ENCODE assay signal across 8 mouse cellular contexts in the genomic region with DNA sequence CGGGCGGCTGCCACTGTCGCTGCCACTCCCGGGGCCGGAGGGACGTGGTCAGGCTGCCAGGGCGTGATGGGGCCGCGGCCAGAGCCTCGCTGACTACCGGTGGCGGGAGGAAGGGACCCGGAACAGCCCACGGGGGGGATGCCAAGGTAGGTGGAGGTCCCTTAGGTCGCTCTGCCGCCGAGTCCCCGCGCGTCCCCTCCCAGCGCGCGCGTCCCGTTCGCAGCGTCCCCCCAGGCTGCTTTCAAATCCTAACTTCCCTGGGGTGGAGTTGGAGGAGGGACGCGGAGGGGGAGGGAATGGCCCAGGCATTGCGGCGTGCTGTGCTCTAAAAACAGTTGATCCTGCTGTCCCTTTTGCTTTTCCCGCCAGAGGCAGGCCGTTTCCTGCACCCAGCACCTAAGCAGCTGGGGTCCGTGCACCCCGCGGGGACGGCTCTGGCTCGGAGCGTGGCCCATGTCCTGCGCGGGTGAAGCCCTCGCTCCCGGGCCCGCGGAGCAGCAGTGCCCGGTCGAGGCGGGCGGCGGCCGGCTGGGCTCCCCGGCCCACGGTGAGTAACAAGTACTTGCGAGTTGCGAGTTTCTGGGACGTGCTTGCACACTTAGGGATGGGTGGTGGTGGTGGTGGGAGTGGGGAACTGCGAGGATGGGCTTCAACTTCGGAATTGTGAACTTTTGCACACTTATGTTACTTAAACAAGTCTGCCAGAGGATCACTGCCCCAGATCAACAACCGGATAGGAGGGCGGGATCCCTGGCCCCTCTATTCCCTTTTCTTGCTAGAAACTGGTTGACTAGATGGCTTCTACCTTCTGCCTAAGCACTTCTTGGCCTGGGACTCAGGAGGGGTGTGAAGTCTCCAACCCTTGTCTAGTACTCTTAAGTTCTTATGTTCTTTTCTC. TPM values are rescaled to one million over a fixed set of nuclear protein-coding genes. Genes with fewer than 3 reads are reported as not detected.
DNase-seq lines count a peak whose midpoint lies in the region; ATAC-seq and TF ChIP-seq lines count a peak whose summit lies in the region.

No protein-coding gene starts in this region.

- peak; percentile 82 for ATAC-seq in forebrain, embryonic 15.5 days (replicated peaks)
- peak; percentile 62 to 76 for ATAC-seq in hematopoietic stem cell, adult 5-6 weeks (replicated peaks in 1 of 2; ENCODE audit: insufficient read depth in 1 of 2, low FRiP score in 2 of 2, low TSS enrichment in 1 of 2, low read depth in 1 of 2, poor library complexity in 2 of 2, severe bottlenecking in 2 of 2)
- peak; percentile 85 for ATAC-seq in midbrain, embryonic 11.5 days (ENCODE audit: low FRiP score)

- peaks cover 4% of the 10 kb centered on the region; the same call in 1 of the 2 replicates for H3K9me3 ChIP-seq in E14TG2a.4 (ENCODE audit: low read length)
- no peaks in the 10 kb centered on the region for H3K9me3 ChIP-seq in forebrain, embryonic 15.5 days
- no peaks in the 10 kb centered on the region for H3K9me3 ChIP-seq in limb, embryonic 10.5 days (replicated peaks)
- no peaks in the 10 kb centered on the region for H3K9me3 ChIP-seq in midbrain, embryonic 11.5 days (ENCODE audit: control insufficient read depth, low read length)

- no peak for TF ChIP-seq CTCF in E14TG2a.4 (conservative IDR thresholded peaks at IDR 0.05; ENCODE audit: low read length)
- no peak for TF ChIP-seq CTCF in spleen, adult 2 months (IDR thresholded peaks at IDR 0.05; ENCODE audit: extremely low read depth, insufficient read depth, insufficient read length, insufficient replicate concordance)

- peaks cover 7% of the 10 kb centered on the region; the same call in 1 of the 2 replicates for H3K27me3 ChIP-seq in E14TG2a.4 (ENCODE audit: insufficient read depth, low read length)
- 0 out of 2 replicates have a peak, but pooled peaks cover 3% of the 10 kb centered on the region for H3K27me3 ChIP-seq in forebrain, embryonic 15.5 days
- H3K27me3 ChIP-seq in limb, embryonic 10.5 days (ENCODE audit: low read depth, poor library complexity, severe bottlenecking) = no peaks in the 10 kb centered on the region
- H3K27me3 ChIP-seq in midbrain, embryonic 11.5 days (ENCODE audit: control insufficient read depth, insufficient read depth, low read length) = no peaks in the 10 kb centered on the region
- H3K27me3 ChIP-seq in spleen, adult 2 months (ENCODE audit: control insufficient read depth, insufficient read depth, low read length) = no peaks in the 10 kb centered on the region

- H3K4me3 ChIP-seq in E14TG2a.4 (replicated peaks; ENCODE audit: low read length) = peak overlapping the region; percentile 85
- peak overlapping the region; percentile 65 for H3K4me3 ChIP-seq in forebrain, embryonic 15.5 days
- peak overlapping the region; percentile 79 for H3K4me3 ChIP-seq in limb, embryonic 10.5 days
- peak overlapping the region; percentile 49 for H3K4me3 ChIP-seq in midbrain, embryonic 11.5 days (ENCODE audit: low read depth, low read length)
- H3K4me3 ChIP-seq in spleen, adult 2 months (ENCODE audit: extremely low read depth, insufficient read depth, insufficient read length) = peak overlapping the region; percentile 73

- H3K4me2 ChIP-seq in forebrain, embryonic 15.5 days (replicated peaks) = peak overlapping the region; percentile 100
- peak overlapping the region; percentile 96 for H3K4me2 ChIP-seq in midbrain, embryonic 11.5 days

- no peak for TF ChIP-seq POLR2A in spleen, adult 2 months (IDR thresholded peaks at IDR 0.05; ENCODE audit: low read depth, low read length)

- peak overlapping the region; percentile 60 for H3K9ac ChIP-seq in forebrain, embryonic 15.5 days (replicated peaks)
- H3K9ac ChIP-seq in midbrain, embryonic 11.5 days (ENCODE audit: low read length) = peak overlapping the region; percentile 83

- no peak overlapping the region for H3K27ac ChIP-seq in forebrain, embryonic 15.5 days (replicated peaks)
- H3K27ac ChIP-seq in limb, embryonic 10.5 days = peak overlapping the region; percentile 96
- no peak overlapping the region for H3K27ac ChIP-seq in midbrain, embryonic 11.5 days (ENCODE audit: low read depth, low read length)
- H3K27ac ChIP-seq in spleen, adult 2 months (ENCODE audit: insufficient read depth, low read length) = peak overlapping the region; percentile 75

- WGBS in forebrain, embryonic 15.5 days = under 1% methylated on average over 59 of the region's 60 CpGs
- WGBS in limb, embryonic 10.5 days = under 1% methylated on average over 52 of the region's 60 CpGs
- WGBS in midbrain, embryonic 11.5 days = under 1% methylated on average over 54 of the region's 60 CpGs
- 1% methylated on average over 60 of the region's 60 CpGs for WGBS in spleen, adult 2 months

- peak; percentile 59 for DNase-seq in adrenal gland, adult 8-10 months
- peak; percentile 73 for DNase-seq in limb, embryonic 10.5 days (ENCODE audit: low spot score)
- peak; percentile 96 for DNase-seq in midbrain, embryonic 11.5 days (ENCODE audit: low spot score, missing footprints)
- DNase-seq in spleen, adult 2 months (ENCODE audit: low read depth in 1 of 2, low spot score in 2 of 2) = peak in 1 of 2 experiments; percentile 43
- DNase-seq in MN1 (ENCODE audit: low spot score) = no peak

- H3K36me3 ChIP-seq in E14TG2a.4 (ENCODE audit: insufficient read depth, low read length) = no peaks in the 10 kb centered on the region
- H3K36me3 ChIP-seq in forebrain, embryonic 15.5 days = no peaks in the 10 kb centered on the region
- no peaks in the 10 kb centered on the region for H3K36me3 ChIP-seq in limb, embryonic 10.5 days
- no peaks in the 10 kb centered on the region for H3K36me3 ChIP-seq in midbrain, embryonic 11.5 days (ENCODE audit: control insufficient read depth, insufficient read depth, low read length)
- H3K36me3 ChIP-seq in spleen, adult 2 months (ENCODE audit: control insufficient read depth, insufficient read depth, low read length) = no peaks in the 10 kb centered on the region

- peaks cover 27% of the 10 kb centered on the region for H3K4me1 ChIP-seq in E14TG2a.4 (replicated peaks; ENCODE audit: low read depth, low read length)
- peaks cover 14% of the 10 kb centered on the region for H3K4me1 ChIP-seq in forebrain, embryonic 15.5 days
- H3K4me1 ChIP-seq in limb, embryonic 10.5 days = peaks cover 19% of the 10 kb centered on the region
- peaks cover 2% of the 10 kb centered on the region; the same call in 1 of the 2 replicates for H3K4me1 ChIP-seq in midbrain, embryonic 11.5 days (ENCODE audit: control insufficient read depth, insufficient read depth, low read length)
- H3K4me1 ChIP-seq in spleen, adult 2 months (ENCODE audit: control insufficient read depth, insufficient read depth, insufficient read length) = no peaks in the 10 kb centered on the region; the same call in none of the 2 replicates

RNA-seq across cellular contexts. Expression of gene Mdfic, which starts 0.6 kb away (rescaled TPM):
- total RNA-seq in adrenal gland, adult 8-10 months (2022) = 10 to 100 TPM; 40.3 to 67.0 (median 50.5) TPM
- 1.2 and 2.0 TPM in 2 replicates for polyA plus RNA-seq in forebrain, embryonic 15.5 days (2015; fragmentation: Nextera tagmentation; extraction: Ambion mirVana)
- total RNA-seq in hematopoietic stem cell, adult 5-6 weeks (2017) = 25.6 and 33.5 TPM in 2 replicates
- polyA plus RNA-seq in limb, embryonic 10.5 days (2016; fragmentation: Nextera tagmentation; extraction: Ambion mirVana) = 3.8 and 3.9 TPM in 2 replicates
- 7.0 and 7.7 TPM in 2 replicates for polyA plus RNA-seq in midbrain, embryonic 11.5 days (2014; fragmentation: Nextera tagmentation; extraction: Ambion mirVana)
- 6.0 and 8.2 TPM in 2 replicates for polyA plus RNA-seq in spleen, adult 2 months (2012; rRNA removed)

Comparison
In these comparisons a context has a peak if more than half of its experiments do, and no peak if none do; other contexts are left out.
1. H3K27ac ChIP-seq: peak in limb, embryonic 10.5 days (single experiment) and spleen, adult 2 months (single experiment); none in forebrain, embryonic 15.5 days (single experiment) and midbrain, embryonic 11.5 days (single experiment).
2. Peak in every context shown above with its lines, with median percentiles within 50 percentile points of each other: H3K4me3 ChIP-seq and ATAC-seq.